Mouse (Mus musculus) forebrain, embryonic 16.5 days (tissue): ENCODE results near the gene Clns1a. TPM values are rescaled to one million over a fixed set of nuclear protein-coding genes. Genes with fewer than 3 reads are reported as not detected.

ENCODE experiments used
- ATAC-seq: fragments of 200-750 bp; cut with Nextera tagmentation; 2 replicates; pipeline ENCODE4 v1.8.0; 2017; ENCODE audit warnings: mild to moderate bottlenecking, moderate library complexity
- H3K27ac ChIP-seq: fragments of 300-500 bp; sonication (generic); 2 replicates; pipeline ENCODE4 v1.5.1; 2014; ENCODE audit warnings: low read length, control low read depth
- H3K27me3 ChIP-seq: fragments of 300-500 bp; sonication (generic); replicated peaks from 2 replicates; pipeline ENCODE4 v1.6.1; 2014; ENCODE audit warnings: low read length; ENCODE audit not compliant: control insufficient read depth, insufficient read depth
- H3K36me3 ChIP-seq: fragments of 300-500 bp; sonication (generic); 2 replicates; pipeline ENCODE4 v1.6.1; 2014; ENCODE audit not compliant: control insufficient read depth, insufficient read depth
- H3K4me1 ChIP-seq: fragments of 300-500 bp; sonication (generic); replicated peaks from 2 replicates; pipeline ENCODE4 v1.6.1; 2014; ENCODE audit warnings: low read length; ENCODE audit not compliant: control insufficient read depth, insufficient read depth
- H3K4me2 ChIP-seq: fragments of 300-500 bp; sonication (generic); 2 replicates; pipeline ENCODE4 v1.6.1; 2014; ENCODE audit warnings: mild to moderate bottlenecking, low read length, control low read depth
- H3K4me3 ChIP-seq: fragments of 300-500 bp; sonication (generic); replicated peaks from 2 replicates; pipeline ENCODE4 v1.5.1; 2014; ENCODE audit warnings: mild to moderate bottlenecking, low read length, control low read depth
- H3K9ac ChIP-seq: fragments of 300-500 bp; sonication (generic); replicated peaks from 2 replicates; pipeline ENCODE4 v1.6.1; 2014; ENCODE audit warnings: low read depth, low read length, control low read depth
- H3K9me3 ChIP-seq: fragments of 300-500 bp; sonication (generic); 2 replicates; pipeline ENCODE4 v1.6.1; 2016; ENCODE audit warnings: low read length; ENCODE audit not compliant: control insufficient read depth
- WGBS: fragments of 180-500 bp; shearing (Covaris S2); extraction: QIAGEN DNeasy Blood & Tissue Kit; methylation state at CpG from one replicate; pipeline ENCODE4 v1.1.7; 2014; 5-methylcytosine and 5-hydroxymethylcytosine counted together
- polyA plus RNA-seq: library from polyadenylated mRNA; unstranded; fragments of >200 nt; fragmentation: Nextera tagmentation; extraction: Ambion mirVana; gene quantifications from 2 replicates; pipeline ENCODE4 v1.2.1, GENCODE M21; 2015

Clns1a gene
- polyA plus RNA-seq, 1 experiment from 2014 or later: 213 TPM

GRCm38 (mm10) chr7:97748527-97749206 is 52.2 kb downstream of the Clns1a start:
- H3K4me2 ChIP-seq: peak overlapping the region; percentile 16; the same call in 1 of the 2 replicates
- no peak overlapping the region for H3K9ac ChIP-seq
- peak; percentile 32 for ATAC-seq
- H3K4me1 ChIP-seq: peaks cover 3% of the 10 kb centered on the region
- 0 out of 2 replicates have a peak overlapping the region, but pooled peaks have one; percentile 14 for H3K27ac ChIP-seq
- H3K27me3 ChIP-seq: no peaks in the 10 kb centered on the region
- no peaks in the 10 kb centered on the region for H3K36me3 ChIP-seq
- H3K4me3 ChIP-seq: no peak overlapping the region
- H3K9me3 ChIP-seq: no peaks in the 10 kb centered on the region
- 49% methylated on average over 10 of the region's 10 CpGs for WGBS

GRCm38 (mm10) chr7:97749207-97750190 is 53.1 kb downstream of the Clns1a start:
- Histone ChIP-seq H3K4me2 (peak overlapping the region; percentile 16; the same call in 1 of the 2 replicates), H3K27me3 (no peaks in the 10 kb centered on the region), H3K4me1 (peaks cover 3% of the 10 kb centered on the region), H3K36me3 (no peaks in the 10 kb centered on the region), H3K27ac (no peak overlapping the region), H3K9me3 (no peaks in the 10 kb centered on the region), H3K9ac (no peak overlapping the region), H3K4me3 (no peak overlapping the region)
- WGBS: 32% methylated on average over 19 of the region's 19 CpGs
- no peak for ATAC-seq

GRCm38 (mm10) chr7:97756967-97757881 is 60.8 kb downstream of the Clns1a start:
- peak overlapping the region; percentile 41 for H3K27ac ChIP-seq
- H3K4me2 ChIP-seq: peak overlapping the region; percentile 48
- WGBS: 21% methylated on average over 18 of the region's 18 CpGs
- peak; percentile 89 for ATAC-seq
- peaks cover 7% of the 10 kb centered on the region for H3K4me1 ChIP-seq
- H3K36me3 ChIP-seq: no peaks in the 10 kb centered on the region
- 0 out of 2 replicates have a peak overlapping the region, but pooled peaks have one; percentile 11 for H3K4me3 ChIP-seq
- no peaks in the 10 kb centered on the region for H3K9me3 ChIP-seq
- H3K9ac ChIP-seq: peak overlapping the region; percentile 51
- H3K27me3 ChIP-seq: no peaks in the 10 kb centered on the region

GRCm38 (mm10) chr7:97764591-97764990 is 68.2 kb downstream of the Clns1a start:
- Histone ChIP-seq H3K9ac (no peak overlapping the region), H3K36me3 (no peaks in the 10 kb centered on the region), H3K27me3 (no peaks in the 10 kb centered on the region), H3K4me3 (no peak overlapping the region), H3K4me2 (no peak overlapping the region), H3K9me3 (no peaks in the 10 kb centered on the region), H3K27ac (no peak overlapping the region), H3K4me1 (peaks cover 2% of the 10 kb centered on the region; the same call in 1 of the 2 replicates)
- 85% methylated on average over 11 of the region's 11 CpGs for WGBS
- ATAC-seq: no peak

- Histone ChIP-seq H3K4me3 (no peak overlapping the region), H3K9me3 (no peaks in the 10 kb centered on the region), H3K9ac (no peak overlapping the region), H3K4me2 (no peak overlapping the region), H3K27me3 (no peaks in the 10 kb centered on the region), H3K4me1 (peaks cover 2% of the 10 kb centered on the region; the same call in 1 of the 2 replicates), H3K27ac (no peak overlapping the region), H3K36me3 (no peaks in the 10 kb centered on the region)
- ATAC-seq: no peak
- WGBS: 90% methylated on average over 21 of the region's 21 CpGs
These were observed 68.9 kb downstream of the Clns1a start for GRCm38 (mm10) chr7:97765181-97765962.

- 83% methylated on average over 5 of the region's 5 CpGs for WGBS
- Histone ChIP-seq H3K27ac (no peak overlapping the region), H3K4me3 (no peak overlapping the region), H3K36me3 (no peaks in the 10 kb centered on the region), H3K4me2 (no peak overlapping the region), H3K4me1 (peaks cover 2% of the 10 kb centered on the region; the same call in 1 of the 2 replicates), H3K27me3 (no peaks in the 10 kb centered on the region), H3K9me3 (no peaks in the 10 kb centered on the region), H3K9ac (no peak overlapping the region)
- ATAC-seq: no peak
These were observed 69.5 kb downstream of the Clns1a start for GRCm38 (mm10) chr7:97765963-97766347.

- peaks cover 2% of the 10 kb centered on the region; the same call in 1 of the 2 replicates for H3K4me1 ChIP-seq
- ATAC-seq: no peak
- H3K9me3 ChIP-seq: no peaks in the 10 kb centered on the region
- H3K36me3 ChIP-seq: no peaks in the 10 kb centered on the region
- no peaks in the 10 kb centered on the region for H3K27me3 ChIP-seq
- no peak overlapping the region for H3K4me2 ChIP-seq
- H3K4me3 ChIP-seq: no peak overlapping the region
- whole genome bisulfite sequencing: 86% methylated on average over 9 of the region's 9 CpGs
- H3K27ac ChIP-seq: no peak overlapping the region
- H3K9ac ChIP-seq: no peak overlapping the region
These were observed 70.2 kb downstream of the Clns1a start for GRCm38 (mm10) chr7:97766406-97767166.

- WGBS: 54% methylated on average over 8 of the region's 8 CpGs
- Histone ChIP-seq H3K9ac (no peak overlapping the region), H3K4me1 (peaks cover 2% of the 10 kb centered on the region; the same call in 1 of the 2 replicates), H3K27ac (no peak overlapping the region), H3K9me3 (no peaks in the 10 kb centered on the region), H3K4me2 (no peak overlapping the region), H3K27me3 (no peaks in the 10 kb centered on the region), H3K4me3 (no peak overlapping the region), H3K36me3 (no peaks in the 10 kb centered on the region)
- ATAC-seq: peak; percentile 38; the same call in 1 of the 2 replicates
These were observed 71.4 kb downstream of the Clns1a start for GRCm38 (mm10) chr7:97767841-97768240.
